Mouse (Mus musculus) G1E (cell line): ENCODE measurements at regions not wholly inside any gene's neighbourhood (a gene's known extent, or its start where the extent isn't known, plus 50 kb on each side); places are given as distances from the start of the nearest gene placed in this dataset.

Experiments used
- ATAC-seq: 2 replicates; pipeline ENCODE4 v1.8.0; 2016; ENCODE audit warnings: mild to moderate bottlenecking; ENCODE audit not compliant: insufficient number of reproducible peaks, poor library complexity, low FRiP score, severe bottlenecking; ENCODE audit errors: extremely low read depth
- DNase-seq: peaks from one replicate; pipeline ENCODE4 v3.0.0; 2012; ENCODE audit warnings: low spot score
- H3K27me3 ChIP-seq: 2 replicates; pipeline ENCODE4 v1.6.1; 2012; ENCODE audit warnings: mild to moderate bottlenecking, low read length, inconsistent platforms; ENCODE audit not compliant: insufficient read depth
- H3K36me3 ChIP-seq: replicated peaks from 2 replicates; pipeline ENCODE3; 2012; ENCODE audit warnings: mild to moderate bottlenecking, inconsistent platforms
- H3K4me1 ChIP-seq: 2 replicates; pipeline ENCODE4 v1.6.1; 2012; ENCODE audit warnings: low read depth, low read length, inconsistent platforms, mixed read lengths; ENCODE audit not compliant: insufficient read depth
- H3K4me3 ChIP-seq: 2 replicates; pipeline ENCODE4 v1.5.1; 2012; ENCODE audit warnings: low read depth, mild to moderate bottlenecking, inconsistent platforms, low read length, moderate library complexity, mixed read lengths
- H3K9me3 ChIP-seq: replicated peaks from 2 replicates; pipeline ENCODE4 v1.6.1; 2012; ENCODE audit warnings: inconsistent platforms
- CTCF ChIP-seq: IDR thresholded peaks from 2 replicates; pipeline ENCODE4 v1.5.1; 2012; ENCODE audit warnings: low read depth, low read length, inconsistent platforms, mixed read lengths
- GATA1 ChIP-seq: IDR thresholded peaks from 2 replicates; pipeline ENCODE4 v1.6.1; 2012; ENCODE audit warnings: borderline replicate concordance, low read length, inconsistent platforms, mixed read lengths
- GATA2 ChIP-seq: IDR thresholded peaks from 2 replicates; pipeline ENCODE4 v1.6.1; 2012; ENCODE audit warnings: low read depth, low read length, inconsistent platforms, borderline replicate concordance
- POLR2AphosphoS5 ChIP-seq: IDR thresholded peaks from 2 replicates; pipeline ENCODE4 v1.6.1; 2012; ENCODE audit warnings: low read depth, low read length, inconsistent platforms; ENCODE audit not compliant: insufficient replicate concordance
- TAL1 ChIP-seq: conservative IDR thresholded peaks from 2 replicates; pipeline ENCODE4 v1.6.1; 2012; ENCODE audit warnings: low read depth, low read length, inconsistent platforms, mixed read lengths

DNA sequence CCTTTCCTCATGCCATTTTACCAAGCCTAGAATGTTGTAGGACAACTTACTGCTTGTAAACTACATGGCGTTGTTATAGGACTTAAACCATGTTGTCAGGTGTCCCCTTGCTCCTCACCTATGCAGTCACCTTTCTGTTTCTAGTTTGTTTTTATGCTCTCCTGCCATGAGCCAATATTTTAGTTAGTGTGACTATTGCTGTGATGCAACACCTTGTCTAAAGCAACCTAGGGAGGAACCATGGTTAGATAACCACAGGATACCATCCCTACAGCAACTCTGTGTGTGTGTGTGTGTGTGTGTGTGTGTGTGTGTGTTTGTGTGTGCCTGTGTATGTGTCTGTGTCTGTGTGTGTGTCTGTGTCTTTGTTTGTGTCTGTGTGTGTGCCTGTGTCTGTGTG is 209.6 kb upstream of the Cadm1 start:
- ATAC-seq, result no peak
- H3K9me3 ChIP-seq, result peaks cover 36% of the 10 kb centered on the region
- no peak overlapping the region for H3K4me3 ChIP-seq
- no peaks in the 10 kb centered on the region for H3K36me3 ChIP-seq
- H3K4me1 ChIP-seq, result no peaks in the 10 kb centered on the region
- no peaks in the 10 kb centered on the region for H3K27me3 ChIP-seq
- TF ChIP-seq GATA2 (no peak), TAL1 (no peak)
- DNase-seq, result no peak

DNA sequence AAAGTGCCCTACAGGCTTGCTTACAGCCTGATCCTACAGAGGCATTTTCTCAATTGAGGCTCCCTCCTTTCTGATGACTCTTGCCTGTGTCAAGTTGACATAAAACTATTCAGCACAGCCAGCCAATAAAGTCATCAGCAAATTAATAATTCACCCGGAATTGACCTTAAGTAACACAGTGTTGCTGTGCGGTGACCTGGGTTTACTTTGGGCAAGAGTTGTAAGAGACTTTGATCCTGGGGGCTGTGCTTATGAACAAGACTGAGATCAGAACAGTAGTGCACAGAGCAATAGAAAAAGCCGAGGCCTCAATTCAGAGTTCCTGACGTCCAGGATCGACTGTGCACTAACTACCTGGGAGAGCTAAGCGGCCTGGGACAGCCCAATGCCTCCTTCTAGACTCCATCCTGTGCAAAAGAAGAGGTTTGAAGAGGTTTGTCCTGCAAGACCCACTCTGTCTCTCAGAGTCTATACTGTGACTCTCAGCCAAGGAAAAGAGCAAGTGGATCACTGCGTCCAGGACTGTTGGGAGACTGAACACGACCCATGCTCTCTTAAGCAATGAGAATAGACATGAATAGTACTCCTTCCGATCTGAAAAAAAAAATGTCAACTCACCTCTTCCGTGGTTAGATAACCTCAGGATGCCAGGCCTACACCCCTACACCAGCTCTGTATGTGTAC is 208.7 kb upstream of the Cadm1 start:
- no peak for DNase-seq
- H3K4me1 ChIP-seq, result no peaks in the 10 kb centered on the region
- no peaks in the 10 kb centered on the region for H3K27me3 ChIP-seq
- peaks cover 29% of the 10 kb centered on the region for H3K9me3 ChIP-seq
- H3K36me3 ChIP-seq, result no peaks in the 10 kb centered on the region
- no peak for ATAC-seq
- H3K4me3 ChIP-seq, result no peak overlapping the region
- no peak for TF ChIP-seq POLR2AphosphoS5
- no peak for TF ChIP-seq GATA2
- TF ChIP-seq GATA1, result no peak
- TF ChIP-seq CTCF, result no peak
- TF ChIP-seq TAL1, result no peak

DNA sequence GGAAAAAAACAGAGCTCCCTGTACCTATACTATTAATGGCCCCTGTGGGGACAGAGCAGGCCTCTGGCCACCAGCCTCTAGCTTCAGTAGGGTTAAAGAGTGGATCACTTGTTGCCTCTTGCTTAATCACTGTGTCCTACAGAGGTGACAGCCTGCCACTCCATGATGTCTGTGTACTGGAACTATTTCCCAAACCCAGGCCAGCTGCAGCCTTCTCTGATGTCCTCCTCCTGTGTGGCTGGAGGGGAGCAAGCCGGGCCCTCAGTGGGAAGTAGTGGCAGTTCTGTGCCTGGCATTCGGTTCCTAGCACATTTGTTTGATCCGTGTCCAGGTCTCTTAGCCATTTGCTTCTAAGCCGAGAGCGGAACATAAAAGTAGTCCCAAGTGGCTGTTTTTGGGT is 207.7 kb upstream of the Cadm1 start:
- no peak for TF ChIP-seq GATA1
- TF ChIP-seq POLR2AphosphoS5, result no peak
- no peak for TF ChIP-seq CTCF
- TF ChIP-seq GATA2, result no peak
- peaks cover 29% of the 10 kb centered on the region for H3K9me3 ChIP-seq
- DNase-seq, result no peak

DNA sequence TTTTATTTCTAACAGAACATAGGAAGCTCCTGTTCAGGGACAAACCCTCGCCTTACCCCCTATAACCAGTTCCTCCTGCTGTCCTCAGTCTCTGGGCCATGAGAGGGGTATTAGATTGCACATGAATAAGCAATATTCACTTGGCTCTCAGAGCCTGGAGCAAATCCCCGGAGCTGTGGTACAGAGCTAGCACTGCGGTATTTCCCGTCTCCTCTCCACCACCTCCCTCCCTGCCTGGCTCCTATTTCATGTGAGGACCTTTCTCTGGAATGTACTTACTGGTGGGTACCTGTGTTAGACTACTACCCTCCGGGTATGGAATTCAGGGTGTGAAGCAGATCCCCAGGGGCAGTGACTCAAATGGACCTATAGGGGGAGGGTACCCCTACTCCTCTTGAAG is 206.9 kb upstream of the Cadm1 start:
- Histone ChIP-seq H3K4me3 (no peak overlapping the region), H3K27me3 (no peaks in the 10 kb centered on the region), H3K9me3 (peaks cover 29% of the 10 kb centered on the region), H3K4me1 (no peaks in the 10 kb centered on the region), H3K36me3 (no peaks in the 10 kb centered on the region)
- TF ChIP-seq GATA1 (no peak), TAL1 (no peak), CTCF (no peak)
- ATAC-seq, result no peak
- no peak for DNase-seq

More for the DNA sequence above, 207.7 kb upstream of the Cadm1 start:
- Histone ChIP-seq H3K4me1 (no peaks in the 10 kb centered on the region), H3K27me3 (no peaks in the 10 kb centered on the region), H3K36me3 (no peaks in the 10 kb centered on the region), H3K4me3 (no peak overlapping the region)
- no peak for ATAC-seq

DNA sequence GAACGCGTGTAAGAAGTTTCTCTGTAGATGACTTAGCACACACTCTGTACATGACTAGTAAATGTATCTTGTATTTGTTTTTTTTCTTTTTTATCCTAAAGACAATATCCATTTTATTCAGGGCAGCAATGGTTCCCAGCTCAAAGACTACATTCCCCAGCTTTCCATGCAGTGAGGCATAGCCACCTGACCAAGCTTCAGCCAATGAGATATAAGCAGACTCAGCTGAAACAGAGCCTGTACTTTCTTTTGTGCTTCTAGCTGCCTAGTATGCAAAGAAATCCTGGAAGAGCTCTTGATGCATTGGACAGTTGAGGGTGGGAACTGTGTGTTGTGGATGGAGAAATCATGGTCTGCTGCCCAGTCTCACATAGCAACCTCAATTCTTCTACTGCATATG is 202.4 kb upstream of the Cadm1 start:
- Histone ChIP-seq H3K4me1 (no peaks in the 10 kb centered on the region), H3K4me3 (no peak overlapping the region), H3K36me3 (no peaks in the 10 kb centered on the region), H3K27me3 (no peaks in the 10 kb centered on the region), H3K9me3 (peaks cover 18% of the 10 kb centered on the region)
- no peak for ATAC-seq
- DNase-seq, result no peak
- no peak for TF ChIP-seq CTCF
- no peak for TF ChIP-seq GATA1

DNA sequence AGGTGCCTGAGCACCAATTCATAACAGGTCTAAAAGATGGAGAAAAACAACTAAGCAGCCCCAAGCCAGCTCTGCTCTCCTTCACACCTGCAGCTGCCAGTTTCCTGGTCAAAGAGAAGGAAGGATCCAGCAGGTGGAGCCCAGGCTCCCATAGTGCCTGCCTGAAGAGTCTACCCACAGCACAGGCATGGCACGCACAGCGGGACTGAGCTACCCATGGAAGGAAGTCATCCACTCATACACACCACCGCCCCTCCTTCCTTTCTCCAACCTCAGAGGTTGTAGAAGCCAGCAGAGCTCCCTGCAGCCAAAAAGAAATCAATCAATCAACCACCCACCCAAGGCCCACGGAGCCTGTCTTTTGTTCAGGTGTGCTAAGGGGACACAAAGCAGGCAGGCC is 197.0 kb upstream of the Cadm1 start:
- H3K4me1 ChIP-seq, result no peaks in the 10 kb centered on the region
- no peak overlapping the region for H3K4me3 ChIP-seq
- peaks cover 26% of the 10 kb centered on the region for H3K9me3 ChIP-seq
- no peaks in the 10 kb centered on the region for H3K27me3 ChIP-seq
- TF ChIP-seq CTCF (no peak), GATA2 (no peak), POLR2AphosphoS5 (no peak), TAL1 (no peak)
- DNase-seq (no peak), ATAC-seq (no peak)
- no peaks in the 10 kb centered on the region for H3K36me3 ChIP-seq

DNA sequence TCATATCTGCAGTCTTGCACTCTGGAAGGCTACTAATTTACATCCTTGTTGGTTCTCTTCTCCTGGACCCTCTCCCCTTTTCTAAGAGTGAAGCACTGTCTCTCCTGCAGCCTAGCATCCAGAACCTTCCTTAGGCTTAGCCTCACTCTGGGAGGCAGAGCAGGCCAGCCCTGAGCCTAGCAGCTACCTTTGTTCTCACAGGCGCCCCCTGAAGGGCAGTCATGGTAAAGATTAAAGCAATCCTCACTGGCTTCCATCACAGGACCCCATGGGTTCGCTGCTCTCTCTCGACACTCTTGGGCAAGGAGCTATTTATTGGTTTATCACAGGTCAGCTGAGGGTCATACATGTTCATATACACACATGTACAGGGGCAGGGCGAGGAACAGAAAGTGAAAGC is 191.8 kb upstream of the Cadm1 start:
- DNase-seq, result no peak
- no peak overlapping the region for H3K4me3 ChIP-seq
- peaks cover 37% of the 10 kb centered on the region for H3K9me3 ChIP-seq
- no peaks in the 10 kb centered on the region for H3K27me3 ChIP-seq
- no peaks in the 10 kb centered on the region for H3K36me3 ChIP-seq
- no peak for ATAC-seq
- no peak for TF ChIP-seq TAL1
- no peak for TF ChIP-seq CTCF
- TF ChIP-seq POLR2AphosphoS5, result no peak
- no peak for TF ChIP-seq GATA1
- TF ChIP-seq GATA2, result no peak
- no peaks in the 10 kb centered on the region for H3K4me1 ChIP-seq
